Mouse (Mus musculus) cerebellum, adult 2 months (tissue): ENCODE measurements at regions not wholly inside any gene's neighbourhood (a gene's known extent, or its start where the extent isn't known, plus 50 kb on each side); places are given as distances from the start of the nearest gene placed in this dataset.

ENCODE experiments used
- CTCF ChIP-seq: fragments of 200-500 bp; IDR thresholded peaks from 2 replicates; pipeline ENCODE4 v1.5.1; 2011; ENCODE audit warnings: low read depth, mild to moderate bottlenecking, control low read depth, low read length, moderate library complexity, borderline replicate concordance; ENCODE audit not compliant: insufficient read depth
- POLR2A ChIP-seq: fragments of 200-500 bp; IDR thresholded peaks from 2 replicates; pipeline ENCODE4 v1.6.1; 2011; ENCODE audit warnings: low read length, control low read depth, borderline replicate concordance; ENCODE audit not compliant: insufficient read depth

DNA sequence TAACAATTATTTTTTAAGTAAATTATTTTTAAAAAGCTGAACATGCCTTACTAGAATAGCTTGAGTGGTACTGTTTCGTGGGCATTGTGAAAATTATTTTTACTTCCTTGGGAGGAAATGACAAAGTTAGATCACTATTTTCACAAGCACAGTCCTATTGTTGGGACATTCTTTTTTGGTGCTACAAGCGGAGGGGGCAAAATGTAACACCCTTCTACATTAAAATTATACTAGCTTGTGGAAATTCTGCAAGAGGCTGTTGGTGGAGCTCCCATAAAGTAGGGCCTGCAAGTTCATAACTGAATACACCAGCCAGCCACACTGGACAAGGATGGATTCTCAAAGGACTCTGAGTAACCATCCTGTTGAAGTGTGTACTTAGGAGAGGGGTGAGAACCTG lies 313.1 kb upstream of the Eif4g2 start:
- TF ChIP-seq POLR2A (no peak), CTCF (no peak)
